Mouse (Mus musculus) liver, embryonic 14.5 days (tissue): ENCODE data around the gene Ssr1. TPM values are rescaled to one million over a fixed set of nuclear protein-coding genes. Genes with fewer than 3 reads are reported as not detected.

ENCODE experiments used
- ATAC-seq: fragments of 200-750 bp; cut with Nextera tagmentation; 2 replicates; pipeline ENCODE4 v1.8.0; 2017; ENCODE audit warnings: moderate number of reproducible peaks, mild to moderate bottlenecking, moderate library complexity; ENCODE audit not compliant: insufficient read depth
- DNase-seq, 3 experiments: peaks; one replicate each; pipeline ENCODE4 v3.0.0-alpha.2; 2012 to 2013; ENCODE audit warnings: low read depth in 3 of 3, low spot score in 3 of 3
- H3K27ac ChIP-seq: fragments of 300-500 bp; sonication (generic); 2 replicates; pipeline ENCODE4 v1.5.1; 2014; ENCODE audit warnings: moderate library complexity, mild to moderate bottlenecking, control low read depth, inconsistent platforms
- H3K27me3 ChIP-seq: fragments of 300-500 bp; sonication (generic); 2 replicates; pipeline ENCODE4 v1.6.1; 2014; ENCODE audit warnings: mild to moderate bottlenecking, low read length, moderate library complexity; ENCODE audit not compliant: control insufficient read depth, insufficient read depth
- H3K36me3 ChIP-seq: fragments of 300-500 bp; sonication (generic); replicated peaks from 2 replicates; pipeline ENCODE4 v1.6.1; 2014; ENCODE audit warnings: low read depth; ENCODE audit not compliant: control insufficient read depth, insufficient read depth
- H3K4me1 ChIP-seq, 2 experiments: fragments of 200-500 bp in 1 of 2; fragments of 300-500 bp in 1 of 2; sonication (generic) in 1 of 2; replicated peaks; 2 replicates each; pipeline ENCODE4 v1.6.1; 2012 to 2014; ENCODE audit warnings: antibody characterized with exemption in 1 of 2, inconsistent platforms in 1 of 2, low read length in 1 of 2; ENCODE audit not compliant: control insufficient read depth in 2 of 2, insufficient read depth in 2 of 2
- H3K4me2 ChIP-seq: fragments of 300-500 bp; sonication (generic); 2 replicates; pipeline ENCODE4 v1.6.1; 2014; ENCODE audit warnings: low read depth, mild to moderate bottlenecking, control low read depth, moderate library complexity
- H3K4me3 ChIP-seq, 2 experiments: fragments of 200-500 bp in 1 of 2; fragments of 300-500 bp in 1 of 2; sonication (generic) in 1 of 2; 2 replicates each; pipeline ENCODE4 v1.5.1; 2012 to 2014; ENCODE audit warnings: low read depth in 2 of 2, low read length in 2 of 2, mild to moderate bottlenecking in 2 of 2, control low read depth in 1 of 2, inconsistent platforms in 1 of 2, moderate library complexity in 1 of 2; ENCODE audit not compliant: insufficient read depth in 1 of 2
- H3K9ac ChIP-seq: fragments of 300-500 bp; sonication (generic); replicated peaks from 2 replicates; pipeline ENCODE4 v1.6.1; 2014; ENCODE audit warnings: mild to moderate bottlenecking, control low read depth, moderate library complexity
- H3K9me3 ChIP-seq: fragments of 300-500 bp; sonication (generic); 2 replicates; pipeline ENCODE4 v1.6.1; 2016; ENCODE audit warnings: low read length, mixed read lengths; ENCODE audit not compliant: control insufficient read depth
- CTCF ChIP-seq: IDR thresholded peaks from 2 replicates; pipeline ENCODE4 v1.5.1; 2016; ENCODE audit warnings: antibody characterized with exemption, low read depth, control low read depth
- EP300 ChIP-seq: IDR thresholded peaks from 2 replicates; pipeline ENCODE4 v1.6.1; 2016; ENCODE audit warnings: antibody characterized with exemption, low read depth
- WGBS: fragments of 180-500 bp; shearing (Covaris S2); extraction: QIAGEN DNeasy Blood & Tissue Kit; methylation state at CpG from one replicate; pipeline ENCODE4 v1.1.7; 2014; ENCODE audit not compliant: insufficient replicate concordance; 5-methylcytosine and 5-hydroxymethylcytosine counted together
- polyA plus RNA-seq, 2 experiments: library from polyadenylated mRNA; depleted of rRNA in 1 of 2; stranded (reverse) in 1 of 2; unstranded in 1 of 2; fragments of >200 nt; fragmentation: Nextera tagmentation in 1 of 2; extraction: Ambion mirVana in 1 of 2; gene quantifications; 2 replicates each; pipeline versions ENCODE4 v1.2.1 to v1.2.3; 2012 to 2014

Gene Ssr1
- polyA plus RNA-seq, 2 experiments, result 17.0 to 74.3 TPM

- H3K9ac ChIP-seq, result no peak overlapping the region
- DNase-seq, result no peak
- H3K27ac ChIP-seq, result no peak overlapping the region
- H3K9me3 ChIP-seq, result no peaks in the 10 kb centered on the region
- peaks cover 12% of the 10 kb centered on the region for H3K36me3 ChIP-seq
- no peak for ATAC-seq
- H3K27me3 ChIP-seq, result no peaks in the 10 kb centered on the region
- 82% methylated on average over 10 of the region's 10 CpGs for WGBS
- H3K4me3 ChIP-seq, result no peak overlapping the region
- TF ChIP-seq EP300 (no peak), CTCF (no peak)
- no peaks in the 10 kb centered on the region for H3K4me1 ChIP-seq
- no peak overlapping the region for H3K4me2 ChIP-seq
Observed at GRCm38 (mm10) chr13:37923643-37924460, 70.2 kb downstream of the Ssr1 start.

GRCm38 (mm10) chr13:37923091-37923490 is 70.9 kb downstream of the Ssr1 start:
- H3K9me3 ChIP-seq, result no peaks in the 10 kb centered on the region
- no peak overlapping the region for H3K4me2 ChIP-seq
- H3K27ac ChIP-seq, result no peak overlapping the region
- peaks cover 0 to 3% of the 10 kb centered on the region in 2 experiments; a peak in 1 of 4 replicates for H3K4me1 ChIP-seq
- TF ChIP-seq CTCF (no peak), EP300 (no peak)
- H3K9ac ChIP-seq, result no peak overlapping the region
- DNase-seq (no peak), ATAC-seq (no peak)
- H3K4me3 ChIP-seq, result no peak overlapping the region
- H3K27me3 ChIP-seq, result no peaks in the 10 kb centered on the region
- peaks cover 13% of the 10 kb centered on the region for H3K36me3 ChIP-seq
- 81% methylated on average over 4 of the region's 4 CpGs for WGBS

GRCm38 (mm10) chr13:37920727-37921126 is 73.3 kb downstream of the Ssr1 start:
- Histone ChIP-seq H3K4me1 (peaks cover 0 to 3% of the 10 kb centered on the region in 2 experiments; a peak in 1 of 4 replicates), H3K36me3 (peaks cover 26% of the 10 kb centered on the region), H3K27me3 (no peaks in the 10 kb centered on the region), H3K4me3 (no peak overlapping the region), H3K9ac (no peak overlapping the region), H3K4me2 (no peak overlapping the region), H3K9me3 (no peaks in the 10 kb centered on the region), H3K27ac (no peak overlapping the region)
- DNase-seq (no peak), ATAC-seq (no peak)
- WGBS, result 75% methylated on average over 2 of the region's 2 CpGs
- TF ChIP-seq EP300 (no peak), CTCF (no peak)

- WGBS, result 82% methylated on average over 3 of the region's 3 CpGs
- ATAC-seq (no peak), DNase-seq (no peak)
- Histone ChIP-seq H3K9me3 (no peaks in the 10 kb centered on the region), H3K9ac (no peak overlapping the region), H3K4me3 (no peak overlapping the region), H3K27ac (no peak overlapping the region), H3K27me3 (no peaks in the 10 kb centered on the region), H3K36me3 (peaks cover 23% of the 10 kb centered on the region), H3K4me2 (no peak overlapping the region), H3K4me1 (peaks cover 0 to 3% of the 10 kb centered on the region in 2 experiments; a peak in 1 of 4 replicates)
- no peak for TF ChIP-seq CTCF
- TF ChIP-seq EP300, result no peak
Observed at GRCm38 (mm10) chr13:37919711-37920277, 74.2 kb downstream of the Ssr1 start.
